Mouse (Mus musculus) ES-E14 (cell line): Measurements from ENCODE around the gene 9230112D13Rik. TPM values are rescaled to one million over a fixed set of nuclear protein-coding genes. Genes with fewer than 3 reads are reported as not detected.

Source experiments
- DNase-seq: peaks from one replicate; pipeline ENCODE4 v3.0.0-alpha.2; 2013; ENCODE audit warnings: low read depth, low spot score
- H3K27ac ChIP-seq: 2 replicates; pipeline ENCODE4 v1.5.1; 2012; ENCODE audit warnings: low read depth, mild to moderate bottlenecking, low read length, moderate library complexity, mixed read lengths; ENCODE audit not compliant: poor library complexity, insufficient read depth, severe bottlenecking
- H3K36me3 ChIP-seq: 2 replicates; pipeline ENCODE4 v1.6.1; 2012; ENCODE audit warnings: mild to moderate bottlenecking, low read length, moderate library complexity, mixed read lengths; ENCODE audit not compliant: control insufficient read depth, poor library complexity, insufficient read depth, severe bottlenecking
- H3K4me1 ChIP-seq, 2 experiments: fragments of 150-350 bp in 1 of 2; sonication (generic) in 1 of 2; 2 replicates each; pipeline ENCODE4 v1.6.1; 2012; ENCODE audit warnings: low read length in 2 of 2, mild to moderate bottlenecking in 1 of 2, mixed read lengths in 1 of 2; ENCODE audit not compliant: control insufficient read depth in 2 of 2, insufficient read depth in 2 of 2, poor library complexity in 1 of 2
- H3K4me3 ChIP-seq, 2 experiments: fragments of 150-350 bp in 1 of 2; sonication (generic) in 1 of 2; 2 replicates each; pipeline ENCODE4 v1.5.1; 2012; ENCODE audit warnings: low read length in 2 of 2, low read depth in 1 of 2, mild to moderate bottlenecking in 1 of 2, mixed read lengths in 1 of 2; ENCODE audit not compliant: insufficient read depth in 1 of 2, poor library complexity in 1 of 2, severe bottlenecking in 1 of 2
- H3K9ac ChIP-seq: 2 replicates; pipeline ENCODE4 v1.6.1; 2012; ENCODE audit warnings: low read depth, mild to moderate bottlenecking, low read length, mixed read lengths; ENCODE audit not compliant: poor library complexity, insufficient read depth, severe bottlenecking
- H3K9me3 ChIP-seq: fragments of 150-350 bp; sonication (generic); 2 replicates; pipeline ENCODE4 v1.6.1; 2012; ENCODE audit warnings: low read depth, mild to moderate bottlenecking, low read length; ENCODE audit not compliant: control insufficient read depth, insufficient read depth
- CHD2 ChIP-seq: IDR thresholded peaks from 2 replicates; pipeline ENCODE4 v1.6.1; 2014; ENCODE audit warnings: mild to moderate bottlenecking, low read depth, low read length, inconsistent platforms
- HCFC1 ChIP-seq: IDR thresholded peaks from 2 replicates; pipeline ENCODE4 v1.6.1; 2012; ENCODE audit warnings: low read length, inconsistent platforms, borderline replicate concordance; ENCODE audit not compliant: insufficient read depth
- MAFK ChIP-seq: IDR thresholded peaks from 2 replicates; pipeline ENCODE4 v1.6.1; 2014; ENCODE audit warnings: mild to moderate bottlenecking, low read depth, low read length, inconsistent platforms; ENCODE audit not compliant: insufficient read depth
- ZC3H11A ChIP-seq: IDR thresholded peaks from 2 replicates; pipeline ENCODE4 v1.6.1; 2012; ENCODE audit warnings: low read depth, mild to moderate bottlenecking, inconsistent platforms, low read length, borderline replicate concordance
- ZNF384 ChIP-seq: IDR thresholded peaks from 2 replicates; pipeline ENCODE4 v1.6.1; 2012; ENCODE audit warnings: low read depth, low read length, inconsistent platforms
- in situ Hi-C, 2 experiments: fragments of 600-800 bp; cut with MboI; formaldehyde crosslinking; loops; one replicate each; pipeline ENCODE4 v1.15.1; 2025; ENCODE audit warnings: low sequenced_read_pairs in 2 of 2, inconsistent platforms in 1 of 2; ENCODE audit not compliant: unreplicated experiment in 2 of 2
- total RNA-seq: library from RNA; depleted of rRNA; stranded (reverse); fragments of 300-350 nt; gene quantifications from 2 replicates; pipeline ENCODE4 v1.2.3, GENCODE M21; 2012

The 9230112D13Rik gene
- total RNA-seq, 1 experiment = not detected

DNA sequence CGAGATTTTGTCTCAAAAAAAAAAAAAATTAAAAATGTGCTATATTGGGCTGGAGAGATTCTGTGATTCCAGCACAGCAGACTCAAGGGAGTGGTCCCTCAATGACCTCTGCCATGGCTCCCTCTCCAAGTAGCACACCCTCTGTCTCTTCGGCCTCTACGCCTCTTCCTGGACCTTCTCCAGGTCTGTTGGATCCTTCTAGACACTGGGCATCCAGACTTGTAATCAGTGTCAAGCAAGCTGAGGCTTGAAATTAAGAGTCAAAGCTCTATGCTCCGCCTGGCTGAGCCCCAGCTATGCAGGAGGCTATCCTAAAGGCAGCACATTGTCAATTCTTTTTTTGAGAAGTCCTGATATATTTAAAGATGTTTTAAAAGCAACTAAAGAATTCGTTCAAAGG, 10.9 kb upstream of the 9230112D13Rik start:
- no peak for TF ChIP-seq HCFC1
- no peak for TF ChIP-seq MAFK
- in situ Hi-C loops = no loop called here

DNA sequence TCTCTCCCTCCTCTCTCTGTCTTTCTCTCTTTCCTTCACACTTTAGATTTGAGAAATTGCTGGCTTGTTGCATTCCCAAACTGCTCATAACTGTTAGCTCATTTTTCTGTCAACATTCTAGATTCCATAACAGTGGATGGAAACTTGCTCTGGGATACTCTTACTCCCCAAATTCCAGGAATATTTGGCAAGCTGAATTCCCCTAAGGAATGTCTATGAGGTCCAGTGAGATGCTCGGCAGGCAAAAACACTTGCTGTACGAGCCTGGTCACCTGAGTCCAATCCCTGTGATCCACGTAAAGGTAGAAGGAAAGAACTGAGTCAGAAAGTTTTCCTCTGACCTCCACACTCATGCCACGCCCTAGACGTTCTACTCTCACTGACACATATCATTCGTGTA, 9.9 kb upstream of the 9230112D13Rik start:
- no peaks in the 10 kb centered on the region for H3K9me3 ChIP-seq
- no peak overlapping the region for H3K9ac ChIP-seq
- no peak overlapping the region for H3K27ac ChIP-seq
- TF ChIP-seq MAFK (no peak), CHD2 (no peak), ZNF384 (no peak), ZC3H11A (no peak), HCFC1 (no peak)
- no peak for DNase-seq
- H3K4me1 ChIP-seq = peaks cover 5 to 8% of the 10 kb centered on the region in 2 experiments; a peak in 3 of 4 replicates
- no peak overlapping the region for H3K4me3 ChIP-seq
- in situ Hi-C loops = no loop called here
- no peaks in the 10 kb centered on the region; the same call in 1 of the 2 replicates for H3K36me3 ChIP-seq

More for the DNA sequence above, 10.9 kb upstream of the 9230112D13Rik start:
- H3K36me3 ChIP-seq = no peaks in the 10 kb centered on the region; the same call in 1 of the 2 replicates
- H3K9ac ChIP-seq = no peak overlapping the region
- peaks cover 2 to 3% of the 10 kb centered on the region in 2 experiments; a peak in 1 of 4 replicates for H3K4me1 ChIP-seq
- H3K4me3 ChIP-seq = no peak overlapping the region
- H3K27ac ChIP-seq = no peak overlapping the region
- no peak for DNase-seq
- no peaks in the 10 kb centered on the region for H3K9me3 ChIP-seq

DNA sequence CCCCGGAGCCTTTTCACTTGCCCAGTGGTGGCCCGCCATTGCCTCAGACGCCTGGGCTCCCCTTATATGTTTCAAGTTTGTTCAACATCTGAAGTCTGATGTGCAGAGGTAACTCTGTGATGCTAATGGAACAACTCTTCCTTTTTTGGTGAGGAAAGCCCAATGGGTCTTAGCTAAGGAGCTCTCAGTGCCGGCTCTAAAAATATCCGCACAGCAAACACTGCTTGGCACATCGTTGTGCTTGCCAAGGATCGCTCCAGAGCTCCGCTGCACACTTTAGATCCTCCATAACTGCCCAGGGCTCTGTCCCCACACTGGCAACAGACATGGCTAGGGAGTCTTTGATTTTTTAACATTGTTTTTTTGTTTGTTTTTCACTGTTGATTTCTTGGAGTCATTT, 6.2 kb upstream of the 9230112D13Rik start:
- no peak overlapping the region for H3K27ac ChIP-seq
- H3K4me1 ChIP-seq = peaks cover 5 to 8% of the 10 kb centered on the region in 2 experiments
- no peaks in the 10 kb centered on the region; the same call in 1 of the 2 replicates for H3K36me3 ChIP-seq
- peak overlapping the region; percentile 21; the same call in 1 of the 2 replicates for H3K9ac ChIP-seq
- no peaks in the 10 kb centered on the region for H3K9me3 ChIP-seq
- no peak for DNase-seq
- in situ Hi-C loops = no loop called here
- no peak overlapping the region for H3K4me3 ChIP-seq
- TF ChIP-seq ZNF384 = no peak
- TF ChIP-seq MAFK = no peak
- no peak for TF ChIP-seq CHD2
- no peak for TF ChIP-seq ZC3H11A
- TF ChIP-seq HCFC1 = no peak

DNA sequence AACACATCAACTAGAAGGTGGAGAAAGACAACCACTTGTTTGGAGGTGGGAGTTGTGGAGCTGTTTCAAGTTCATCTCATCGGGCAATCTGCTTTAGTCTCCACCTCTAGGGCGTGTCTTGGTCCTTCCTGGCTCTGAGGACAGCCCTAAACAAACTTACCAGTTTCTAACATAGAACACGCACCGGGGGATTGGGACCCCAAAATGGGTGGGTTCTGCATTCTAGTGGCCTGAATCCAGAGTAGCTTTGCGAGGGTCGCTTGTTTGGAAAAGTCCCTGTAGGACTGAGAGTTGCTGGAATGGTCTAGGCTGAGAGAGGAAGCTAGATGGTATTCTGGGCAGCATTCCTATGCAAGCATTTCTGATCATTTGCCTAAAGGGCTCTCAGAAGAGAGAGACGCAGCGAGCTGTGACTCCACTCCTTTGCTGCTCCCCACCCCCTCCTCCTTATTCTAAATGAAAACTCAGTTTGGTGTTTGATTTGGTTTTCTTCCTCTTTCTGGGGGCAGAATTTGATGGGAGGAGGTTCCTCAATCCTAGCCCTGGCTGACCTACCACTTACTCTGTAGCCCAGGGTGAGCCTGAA, 4.5 kb downstream of the 9230112D13Rik start:
- no peak for DNase-seq
- no peaks in the 10 kb centered on the region for H3K36me3 ChIP-seq
- H3K4me1 ChIP-seq = peaks cover 2 to 3% of the 10 kb centered on the region in 2 experiments; a peak in 1 of 4 replicates
- TF ChIP-seq CHD2 = no peak
- no peak for TF ChIP-seq ZC3H11A
- no peak for TF ChIP-seq HCFC1
- no peak for TF ChIP-seq MAFK
- TF ChIP-seq ZNF384 = no peak
- no peaks in the 10 kb centered on the region for H3K9me3 ChIP-seq
- H3K4me3 ChIP-seq = no peak overlapping the region
- H3K9ac ChIP-seq = no peak overlapping the region
- H3K27ac ChIP-seq = no peak overlapping the region
- in situ Hi-C loops = no loop called here
